Mouse (Mus musculus) ES-CJ7 (cell line): ENCODE data around the gene Safb.

ENCODE experiments used
- DNase-seq: peaks from one replicate; pipeline ENCODE4 v3.0.0; 2011; ENCODE audit warnings: low read depth, low spot score

Gene Safb

GRCm38 (mm10) chr17:56647546-56647945 lies 62.9 kb downstream of the Safb start:
- no peak for DNase-seq

- DNase-seq, result peak; percentile 68
Observed at GRCm38 (mm10) chr17:56651801-56652200, 67.2 kb downstream of the Safb start.

GRCm38 (mm10) chr17:56654771-56655170 lies 70.1 kb downstream of the Safb start:
- DNase-seq, result no peak

GRCm38 (mm10) chr17:56655311-56655710 lies 70.7 kb downstream of the Safb start:
- DNase-seq, result no peak
